Mouse (Mus musculus): ENCODE measurements around the gene Col13a1.

DNA sequence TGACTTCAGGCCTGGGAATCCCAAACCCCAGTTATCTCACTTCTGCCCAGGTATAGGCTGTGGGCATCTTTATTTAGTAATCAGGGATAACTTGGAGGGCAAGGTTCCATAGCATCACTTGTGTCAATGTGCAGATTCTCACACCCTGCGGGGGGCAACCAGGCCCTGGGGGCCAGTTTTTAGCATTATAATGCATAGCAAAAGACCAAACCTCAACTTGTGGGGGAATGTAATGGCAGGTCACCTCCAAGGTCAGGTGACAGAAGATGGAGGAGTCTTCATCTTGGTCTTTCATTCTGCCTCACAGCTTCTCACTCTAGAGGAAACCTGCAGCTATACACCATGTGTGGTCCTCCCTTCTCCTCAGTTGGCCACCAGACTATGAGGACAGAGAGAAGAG is 20.9 kb upstream of the Col13a1 start:
- no peak for TF ChIP-seq EP300 (IDR thresholded peaks at IDR 0.05; ENCODE audit: low read depth)
- TF ChIP-seq CTCF (IDR thresholded peaks at IDR 0.05; ENCODE audit: low read depth), result no peak
